Mouse (Mus musculus): ENCODE data around the gene Mrpl51. TPM values are rescaled to one million over a fixed set of nuclear protein-coding genes. Genes with fewer than 3 reads are reported as not detected.

Mrpl51 gene
- total RNA-seq (2023) = 31.0 to 37.3 TPM (median 34.3 TPM) in 4 replicates

DNA sequence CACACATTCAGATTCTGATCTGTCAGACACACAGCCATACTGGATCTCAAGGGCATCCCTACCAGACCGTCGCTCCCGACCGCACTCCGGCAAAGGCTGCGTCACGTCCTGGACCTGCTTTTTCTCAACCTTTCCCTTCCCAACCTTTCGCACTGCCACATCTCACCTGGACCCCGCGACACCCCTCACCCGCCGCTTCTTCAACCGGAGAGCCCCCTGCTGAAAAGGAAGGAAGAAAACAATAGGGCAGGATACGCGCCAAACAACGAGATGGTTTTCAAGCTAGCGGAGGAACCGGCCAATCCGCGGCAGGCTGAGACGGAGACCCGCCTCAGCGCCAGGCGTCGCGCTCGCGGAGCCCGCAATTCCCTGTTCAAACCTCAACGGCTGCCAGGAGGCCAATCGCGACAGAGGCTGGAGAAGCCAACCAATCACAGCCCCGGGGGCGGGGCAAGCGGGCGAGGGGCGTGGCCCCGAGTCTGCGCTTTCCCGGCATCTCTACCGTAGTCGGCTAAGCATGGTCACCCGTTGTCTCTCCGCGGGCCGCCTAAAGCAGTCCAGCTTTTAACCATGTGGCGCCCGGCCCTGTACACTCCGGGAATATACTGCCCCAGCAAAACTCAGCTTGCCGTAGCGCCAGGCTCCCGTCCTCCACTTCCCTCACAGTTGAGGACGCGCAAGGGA is at the start of gene Mrpl51, which contains the start of gene Ncapd2:
Mrpl51 (plus strand) TSS at position 470 of the 684 bp plus-strand sequence.
Ncapd2 (minus strand) TSS at position 370 of the 684 bp plus-strand sequence.

DNA sequence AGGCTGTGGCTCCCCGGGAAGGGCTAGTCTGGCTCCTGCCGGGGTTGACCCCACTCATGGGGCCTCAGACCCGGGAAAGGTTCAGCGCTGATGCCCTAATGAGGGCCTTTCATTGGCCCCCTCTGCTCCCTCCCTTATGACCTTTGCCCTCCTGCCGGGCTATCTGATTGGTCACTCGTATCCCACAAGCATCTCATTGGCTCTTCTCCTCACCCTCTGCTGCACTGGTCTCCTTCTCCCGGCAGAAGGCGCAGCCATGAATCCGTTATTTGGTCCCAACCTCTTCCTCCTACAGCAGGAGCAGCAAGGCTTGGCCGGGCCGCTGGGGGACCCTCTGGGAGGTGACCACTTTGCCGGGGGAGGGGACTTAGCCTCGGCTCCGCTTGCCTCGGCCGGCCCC is 46.6 kb upstream of the Mrpl51 start, which contains the start of gene Iffo1:
Iffo1 (plus strand) TSS at position 241 of the 400 bp plus-strand sequence.

DNA sequence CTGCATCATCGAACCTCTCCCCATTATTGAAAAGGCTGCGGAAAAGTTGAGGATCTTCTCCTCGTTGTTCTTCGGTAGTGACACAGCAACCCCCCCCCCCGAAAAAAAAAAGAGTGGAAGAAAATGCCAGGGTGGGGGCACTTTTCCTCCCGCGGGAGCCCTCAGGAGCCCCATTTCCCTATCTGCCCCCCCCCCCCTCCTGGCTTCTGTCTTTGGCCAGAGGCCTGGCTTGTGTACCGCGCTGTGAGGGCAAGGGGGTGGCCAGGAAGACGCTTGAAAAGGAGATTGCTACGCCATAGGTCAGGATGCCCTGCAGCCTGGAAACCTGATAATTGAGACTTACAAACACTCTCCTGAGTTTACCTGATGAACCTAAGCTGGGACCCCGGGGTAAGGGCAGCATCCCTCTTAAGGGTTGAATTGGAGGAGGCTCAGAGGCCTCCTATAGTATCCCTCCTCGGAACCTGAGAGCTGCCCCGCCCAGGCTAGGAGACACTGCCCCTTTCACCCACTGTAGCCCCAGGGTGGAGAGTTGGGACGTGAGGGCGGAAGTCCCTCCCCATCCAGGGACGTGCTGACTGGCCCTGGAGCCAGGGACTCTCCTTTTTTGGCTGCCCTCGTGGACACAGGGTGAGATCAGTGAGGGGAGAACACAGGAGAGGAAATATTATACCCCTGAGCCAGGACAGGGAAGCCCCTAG is 25.4 kb upstream of the Mrpl51 start, which contains the start of gene Gapdh:
Gapdh (minus strand) TSS at position 417 of the 701 bp plus-strand sequence.

DNA sequence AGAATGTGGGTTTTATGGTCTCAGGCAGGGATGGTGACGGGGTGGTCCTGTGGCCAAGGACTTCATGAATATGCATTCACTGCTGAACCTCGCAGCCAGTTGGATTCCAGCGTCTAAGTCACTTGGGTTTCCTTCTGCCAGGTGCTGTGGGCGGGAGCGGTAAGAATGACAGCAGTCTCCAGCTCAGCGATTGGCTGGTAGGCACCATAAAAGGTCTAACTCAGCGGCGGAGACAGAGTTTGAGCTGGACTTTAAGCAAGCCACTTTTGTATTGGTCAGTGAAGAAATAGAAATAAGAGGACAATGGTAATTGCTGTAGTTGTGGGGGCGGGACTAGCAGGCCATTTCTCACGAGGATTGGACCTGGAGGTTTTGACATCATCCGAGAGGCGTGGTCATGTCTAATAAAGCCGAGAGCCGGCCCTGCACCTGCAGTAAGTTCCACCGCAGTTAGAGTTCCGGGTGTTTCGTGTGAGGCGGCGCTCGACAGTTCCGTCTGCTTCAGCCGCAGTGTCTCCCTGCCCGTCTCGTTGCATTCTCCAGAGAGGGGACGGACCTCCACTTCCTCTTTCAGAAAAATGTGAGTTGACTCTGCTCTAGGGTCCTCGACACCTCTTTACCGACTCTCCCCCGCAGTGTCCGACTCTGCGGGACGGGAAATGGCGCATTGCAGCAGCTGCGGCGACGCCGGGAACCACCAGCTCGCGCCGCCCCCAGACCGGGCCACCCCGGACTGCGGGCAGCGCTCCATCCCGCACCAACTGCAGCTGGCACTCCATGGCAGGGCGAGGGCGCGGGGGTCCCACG is 23.8 kb downstream of the Mrpl51 start, which contains the start of gene Vamp1:
Vamp1 (plus strand) TSS at position 404 of the 807 bp plus-strand sequence.

DNA sequence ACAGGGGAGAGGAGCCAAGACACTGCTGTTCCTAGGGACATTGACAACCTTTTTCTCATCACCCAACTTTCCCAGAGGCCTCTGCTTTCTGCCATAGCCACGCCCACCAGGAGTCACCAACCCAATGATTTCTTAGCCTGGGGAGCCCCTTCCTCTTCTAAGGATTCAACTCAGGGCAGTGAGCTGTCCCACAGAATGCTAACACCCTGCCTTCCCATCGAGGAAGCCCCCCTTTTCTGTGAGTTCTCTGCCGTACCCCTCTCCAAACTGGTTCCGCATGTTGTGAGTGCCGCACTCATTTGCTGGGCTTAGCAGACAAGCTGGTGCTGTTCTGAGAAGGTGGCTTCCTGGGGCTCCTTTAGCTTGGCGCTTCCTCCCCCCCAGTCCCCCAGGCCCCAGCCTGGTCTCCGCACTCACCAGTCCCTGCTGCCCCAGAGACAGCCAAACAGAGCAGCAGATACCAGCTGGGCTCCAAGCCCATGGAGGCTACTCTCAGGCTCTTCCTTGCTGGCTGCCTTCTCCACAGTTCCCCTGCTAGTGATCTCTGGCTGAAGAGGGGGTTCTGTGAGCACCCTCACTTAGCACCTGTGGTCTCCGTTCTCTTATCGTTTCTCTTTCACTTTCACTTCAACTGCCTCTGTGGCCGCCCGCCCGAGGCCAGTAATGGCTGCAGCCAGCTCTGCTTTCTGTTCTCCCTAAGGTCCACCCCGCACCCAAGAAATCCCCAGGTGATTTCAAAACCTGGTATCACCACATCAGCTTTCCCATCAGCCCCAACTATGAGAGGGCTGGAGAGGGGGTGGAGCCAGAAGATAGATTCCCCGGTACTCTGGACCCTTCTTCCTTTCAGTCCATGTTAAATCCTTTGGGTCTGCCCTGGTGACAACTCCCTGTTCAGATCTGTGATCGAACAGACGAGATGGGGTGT is 39.8 kb downstream of the Mrpl51 start, which contains the start of gene Tapbpl:
Tapbpl (minus strand) TSS at position 744 of the 928 bp plus-strand sequence.

DNA sequence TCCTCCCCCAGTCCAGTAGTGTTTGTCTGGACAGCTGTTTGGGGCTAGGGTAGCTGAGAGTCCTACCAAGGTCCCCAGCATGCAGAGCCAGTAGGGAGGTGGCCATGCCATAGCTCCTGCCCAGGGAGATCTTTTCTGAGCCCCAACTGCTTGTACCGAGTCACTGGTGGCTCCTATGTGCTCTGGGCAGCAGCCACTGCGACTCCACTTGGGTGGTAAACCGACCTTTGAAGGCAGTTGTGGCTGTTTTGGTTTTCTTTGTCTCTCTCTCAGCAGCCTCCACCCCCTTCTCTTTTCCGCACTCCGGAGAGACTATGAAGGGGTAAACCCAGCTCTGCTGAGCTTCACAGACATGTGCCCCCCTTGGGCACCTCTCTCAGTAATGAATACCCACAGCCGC is 45.2 kb downstream of the Mrpl51 start, which contains the start of gene Cd27:
Cd27 (minus strand) TSS at position 229 of the 400 bp plus-strand sequence.

Other genes starting within 250 kb of the Mrpl51 start
- gene Cops7a, start 226.3 kb upstream of the Mrpl51 start, total RNA-seq (2023) = 42.7 to 58.0 TPM (median 49.0 TPM) in 4 replicates
- gene Pianp, start 195.1 kb upstream of the Mrpl51 start, total RNA-seq (2023) = 1.0 to 4.5 TPM in 2 of 4 replicates, not detected in the others
- 94.5 to 101 TPM (median 96.3 TPM) in 4 replicates for gene Zfp384, start 182.7 kb upstream of the Mrpl51 start, total RNA-seq (2023)
- gene Ing4, start 152.0 kb upstream of the Mrpl51 start, total RNA-seq (2023) = 77.2 to 90.6 TPM (median 81.6 TPM) in 4 replicates
- gene Acrbp, start 142.1 kb upstream of the Mrpl51 start, total RNA-seq (2023) = 11.0 to 13.7 TPM (median 11.4 TPM) in 4 replicates
- 13.3 to 16.6 TPM (median 16.0 TPM) in 4 replicates for gene Lpar5, start 123.9 kb upstream of the Mrpl51 start, total RNA-seq (2023)
- 351 to 392 TPM (median 375 TPM) in 4 replicates for gene Chd4, start 95.8 kb upstream of the Mrpl51 start, total RNA-seq (2023)
- gene Nop2, start 59.9 kb upstream of the Mrpl51 start, total RNA-seq (2023) = 34.6 to 42.1 TPM (median 38.3 TPM) in 4 replicates
- gene Iffo1, start 46.6 kb upstream of the Mrpl51 start, total RNA-seq (2023) = 42.9 to 47.2 TPM (median 44.7 TPM) in 4 replicates
- 392 to 444 TPM (median 437 TPM) in 4 replicates for gene Gapdh, start 25.3 kb upstream of the Mrpl51 start, total RNA-seq (2023)
- gene Ncapd2, start 100 bp upstream of the Mrpl51 start, total RNA-seq (2023) = 38.6 to 46.4 TPM (median 44.2 TPM) in 4 replicates
- 52.5 to 69.2 TPM (median 57.3 TPM) in 4 replicates for gene Vamp1, start 23.8 kb downstream of the Mrpl51 start, total RNA-seq (2023)
- 24.7 to 26.0 TPM (median 25.6 TPM) in 4 replicates for gene Tapbpl, start 40.1 kb downstream of the Mrpl51 start, total RNA-seq (2023)
- 0.63 to 3.4 TPM (median 2.1 TPM) in 4 replicates for gene Cd27, start 45.2 kb downstream of the Mrpl51 start, total RNA-seq (2023)
- not detected in 4 replicates for gene Tuba3a, start 94.2 kb downstream of the Mrpl51 start, total RNA-seq (2023)
- 0.54 to 1.5 TPM (median 1.0 TPM) in 3 of 4 replicates, not detected in the other for gene Ltbr, start 122.1 kb downstream of the Mrpl51 start, total RNA-seq (2023)
- not detected in 4 replicates for gene Scnn1a, start 128.9 kb downstream of the Mrpl51 start, total RNA-seq (2023)
- gene Tnfrsf1a, start 157.6 kb downstream of the Mrpl51 start, total RNA-seq (2023) = 1.1 to 2.5 TPM (median 1.4 TPM) in 4 replicates
- gene Plekhg6, start 189.0 kb downstream of the Mrpl51 start, total RNA-seq (2023) = not detected in 4 replicates